Mouse (Mus musculus): ENCODE data around the gene Gm43638. TPM values are rescaled to one million over a fixed set of nuclear protein-coding genes. Genes with fewer than 3 reads are reported as not detected.

Gm43638 gene
- total and polyA plus RNA-seq, 3 experiments: not detected

GRCm38 (mm10) chr5:87499341-87499740, 12.7 kb upstream of the Gm43638 start:
- no peak for TF ChIP-seq GATA2 (IDR thresholded peaks at IDR 0.05; ENCODE audit: borderline replicate concordance, low read depth, low read length)
- TF ChIP-seq TAL1 (conservative IDR thresholded peaks at IDR 0.05; ENCODE audit: low read depth, low read length): no peak
- no peak for TF ChIP-seq CTCF (IDR thresholded peaks at IDR 0.05; ENCODE audit: low read depth, low read length)
- no peak for TF ChIP-seq POLR2AphosphoS5 (IDR thresholded peaks at IDR 0.05; ENCODE audit: insufficient replicate concordance, low read depth, low read length)
- no peak for TF ChIP-seq GATA1 (IDR thresholded peaks at IDR 0.05; ENCODE audit: borderline replicate concordance, low read length)
- Histone ChIP-seq H3K4me3 (ENCODE audit: low read depth, low read length) (no peak overlapping the region), H3K27me3 (ENCODE audit: insufficient read depth, low read length) (no peaks in the 10 kb centered on the region), H3K36me3 (replicated peaks) (no peaks in the 10 kb centered on the region), H3K4me1 (ENCODE audit: insufficient read depth, low read depth, low read length) (no peaks in the 10 kb centered on the region), H3K9me3 (replicated peaks) (no peaks in the 10 kb centered on the region)
- ATAC-seq (ENCODE audit: extremely low read depth, insufficient number of reproducible peaks, low FRiP score, poor library complexity, severe bottlenecking): no peak
- no peak for DNase-seq (ENCODE audit: low spot score)

DNA sequence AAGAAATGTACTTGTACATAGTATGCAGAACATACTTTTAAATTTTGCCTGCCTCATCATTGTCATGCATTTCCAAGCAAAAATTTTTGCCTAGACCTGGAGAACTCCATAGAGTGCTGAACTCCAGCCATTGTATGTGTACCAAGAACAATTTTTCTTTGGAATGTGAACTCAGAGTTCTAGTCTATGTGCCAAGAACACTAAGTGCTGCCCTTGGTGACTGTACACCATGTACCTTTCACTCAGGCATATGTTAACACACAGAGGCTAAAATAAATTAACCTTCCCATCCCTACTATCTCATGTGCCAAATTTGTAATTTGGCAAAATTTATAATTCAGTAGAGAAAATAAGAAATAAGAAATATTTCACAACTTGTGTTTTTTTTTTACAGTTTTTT, 12.3 kb upstream of the Gm43638 start:
- H3K9me3 ChIP-seq (replicated peaks): no peaks in the 10 kb centered on the region
- H3K27me3 ChIP-seq (ENCODE audit: insufficient read depth, low read length): no peaks in the 10 kb centered on the region
- TF ChIP-seq TAL1 (conservative IDR thresholded peaks at IDR 0.05; ENCODE audit: low read depth, low read length) (no peak), GATA1 (IDR thresholded peaks at IDR 0.05; ENCODE audit: borderline replicate concordance, low read length) (no peak), CTCF (IDR thresholded peaks at IDR 0.05; ENCODE audit: low read depth, low read length) (no peak), POLR2AphosphoS5 (IDR thresholded peaks at IDR 0.05; ENCODE audit: insufficient replicate concordance, low read depth, low read length) (no peak), GATA2 (IDR thresholded peaks at IDR 0.05; ENCODE audit: borderline replicate concordance, low read depth, low read length) (no peak)
- no peaks in the 10 kb centered on the region for H3K4me1 ChIP-seq (ENCODE audit: insufficient read depth, low read depth, low read length)
- no peak overlapping the region for H3K4me3 ChIP-seq (ENCODE audit: low read depth, low read length)
- no peak for ATAC-seq (ENCODE audit: extremely low read depth, insufficient number of reproducible peaks, low FRiP score, poor library complexity, severe bottlenecking)
- no peaks in the 10 kb centered on the region for H3K36me3 ChIP-seq (replicated peaks)
- no peak for DNase-seq (ENCODE audit: low spot score)

DNA sequence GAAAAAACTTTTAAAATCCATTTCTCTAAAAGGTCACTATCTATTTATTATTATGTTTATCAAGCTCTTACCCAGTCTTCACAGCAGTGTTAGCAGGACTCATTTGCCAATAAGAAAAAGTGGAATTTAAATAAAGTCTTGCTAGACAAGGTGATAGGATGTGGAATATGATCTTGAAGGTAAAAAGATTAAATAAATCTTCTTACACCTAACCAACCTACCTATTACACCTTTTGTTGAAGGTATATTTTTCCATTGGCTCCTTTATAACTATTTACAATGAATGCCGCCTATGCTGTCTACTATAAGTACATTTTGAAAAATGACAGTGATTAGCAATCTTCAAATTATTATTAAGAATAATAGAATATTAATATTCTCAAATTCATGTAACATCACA, 4.2 kb upstream of the Gm43638 start, which contains the start of gene Ugt2a1:
Gene Ugt2a1 (minus strand): TSS at position 101 of the 400 bp plus-strand sequence.
- DNase-seq (ENCODE audit: low spot score) (no peak), ATAC-seq (ENCODE audit: extremely low read depth, insufficient number of reproducible peaks, low FRiP score, poor library complexity, severe bottlenecking) (no peak)
- Histone ChIP-seq H3K27me3 (ENCODE audit: insufficient read depth, low read length) (no peaks in the 10 kb centered on the region), H3K36me3 (replicated peaks) (no peaks in the 10 kb centered on the region), H3K4me1 (ENCODE audit: insufficient read depth, low read depth, low read length) (no peaks in the 10 kb centered on the region), H3K4me3 (ENCODE audit: low read depth, low read length) (no peak within 1 kb of the TSS), H3K9me3 (replicated peaks) (0 out of 2 replicates have a peak, but pooled peaks cover 2% of the 10 kb centered on the region)
- TF ChIP-seq GATA2 (IDR thresholded peaks at IDR 0.05; ENCODE audit: borderline replicate concordance, low read depth, low read length): no peak
- no peak for TF ChIP-seq GATA1 (IDR thresholded peaks at IDR 0.05; ENCODE audit: borderline replicate concordance, low read length)
- TF ChIP-seq TAL1 (conservative IDR thresholded peaks at IDR 0.05; ENCODE audit: low read depth, low read length): no peak
- no peak for TF ChIP-seq CTCF (IDR thresholded peaks at IDR 0.05; ENCODE audit: low read depth, low read length)
- no peak for TF ChIP-seq POLR2AphosphoS5 (IDR thresholded peaks at IDR 0.05; ENCODE audit: insufficient replicate concordance, low read depth, low read length)

DNA sequence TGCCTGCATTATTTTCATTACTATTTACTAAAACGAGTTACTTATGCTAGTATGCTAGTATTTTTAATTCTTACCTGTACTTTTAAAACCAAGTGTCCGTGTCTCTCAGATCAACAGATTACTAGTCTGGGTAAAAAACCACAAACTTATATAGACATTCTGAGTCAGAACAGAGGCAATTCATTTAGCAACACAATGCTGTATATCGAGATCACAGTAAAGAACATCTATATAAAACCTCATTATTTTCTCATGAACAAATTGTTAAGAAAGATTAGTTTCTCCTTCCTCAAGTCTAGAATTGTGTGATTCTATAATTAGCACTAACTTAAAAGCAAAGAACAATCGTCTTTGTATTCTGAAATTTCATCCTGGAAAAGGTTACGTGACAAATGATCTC, 4.4 kb downstream of the Gm43638 start, which contains the start of gene Ugt2a2:
Gene Ugt2a2 (minus strand): TSS at position 101 of the 400 bp plus-strand sequence.
- H3K4me3 ChIP-seq (ENCODE audit: low read depth, low read length): no peak within 1 kb of the TSS
- no peaks in the 10 kb centered on the region for H3K4me1 ChIP-seq (ENCODE audit: insufficient read depth, low read depth, low read length)
- DNase-seq (ENCODE audit: low spot score): no peak
- no peak for TF ChIP-seq GATA1 (IDR thresholded peaks at IDR 0.05; ENCODE audit: borderline replicate concordance, low read length)
- no peak for TF ChIP-seq CTCF (IDR thresholded peaks at IDR 0.05; ENCODE audit: low read depth, low read length)
- no peak for TF ChIP-seq GATA2 (IDR thresholded peaks at IDR 0.05; ENCODE audit: borderline replicate concordance, low read depth, low read length)
- no peaks in the 10 kb centered on the region for H3K36me3 ChIP-seq (replicated peaks)
- ATAC-seq (ENCODE audit: extremely low read depth, insufficient number of reproducible peaks, low FRiP score, poor library complexity, severe bottlenecking): no peak
- no peaks in the 10 kb centered on the region for H3K27me3 ChIP-seq (ENCODE audit: insufficient read depth, low read length)
- no peaks in the 10 kb centered on the region; the same call in 1 of the 2 replicates for H3K9me3 ChIP-seq (replicated peaks)

GRCm38 (mm10) chr5:87458810-87459209, 27.8 kb downstream of the Gm43638 start:
- H3K9me3 ChIP-seq (replicated peaks): no peaks in the 10 kb centered on the region
- no peaks in the 10 kb centered on the region for H3K27me3 ChIP-seq (ENCODE audit: insufficient read depth, low read length)
- no peak for ATAC-seq (ENCODE audit: extremely low read depth, insufficient number of reproducible peaks, low FRiP score, poor library complexity, severe bottlenecking)
- no peak for DNase-seq (ENCODE audit: low spot score)
- no peaks in the 10 kb centered on the region for H3K4me1 ChIP-seq (ENCODE audit: insufficient read depth, low read depth, low read length)
- no peak overlapping the region for H3K4me3 ChIP-seq (ENCODE audit: low read depth, low read length)
- H3K36me3 ChIP-seq (replicated peaks): no peaks in the 10 kb centered on the region
- TF ChIP-seq GATA1 (IDR thresholded peaks at IDR 0.05; ENCODE audit: borderline replicate concordance, low read length): no peak

DNA sequence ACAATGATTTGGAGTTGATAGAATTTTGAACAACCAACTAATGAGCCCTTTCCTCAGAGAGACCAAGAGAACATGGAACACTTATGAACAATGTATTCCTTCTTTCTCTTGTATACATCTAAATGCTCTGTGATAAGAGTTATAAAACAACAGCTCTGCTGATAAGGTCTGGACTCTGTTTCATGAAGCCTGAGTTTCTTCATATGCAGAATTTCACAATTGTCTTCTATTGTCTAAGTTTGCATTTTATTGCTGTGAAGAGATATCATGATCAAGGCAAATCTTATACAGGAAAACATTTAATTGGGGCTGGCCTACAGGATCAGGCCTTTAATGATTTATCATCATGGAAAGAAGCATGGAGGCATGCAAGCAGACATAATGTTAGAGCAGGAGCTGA, 28.9 kb downstream of the Gm43638 start:
- DNase-seq (ENCODE audit: low spot score): no peak
- Histone ChIP-seq H3K36me3 (replicated peaks) (no peaks in the 10 kb centered on the region), H3K4me1 (ENCODE audit: insufficient read depth, low read depth, low read length) (no peaks in the 10 kb centered on the region), H3K27me3 (ENCODE audit: insufficient read depth, low read length) (no peaks in the 10 kb centered on the region), H3K4me3 (ENCODE audit: low read depth, low read length) (no peak overlapping the region), H3K9me3 (replicated peaks) (no peaks in the 10 kb centered on the region)
- ATAC-seq (ENCODE audit: extremely low read depth, insufficient number of reproducible peaks, low FRiP score, poor library complexity, severe bottlenecking): no peak
- TF ChIP-seq GATA1 (IDR thresholded peaks at IDR 0.05; ENCODE audit: borderline replicate concordance, low read length): no peak

DNA sequence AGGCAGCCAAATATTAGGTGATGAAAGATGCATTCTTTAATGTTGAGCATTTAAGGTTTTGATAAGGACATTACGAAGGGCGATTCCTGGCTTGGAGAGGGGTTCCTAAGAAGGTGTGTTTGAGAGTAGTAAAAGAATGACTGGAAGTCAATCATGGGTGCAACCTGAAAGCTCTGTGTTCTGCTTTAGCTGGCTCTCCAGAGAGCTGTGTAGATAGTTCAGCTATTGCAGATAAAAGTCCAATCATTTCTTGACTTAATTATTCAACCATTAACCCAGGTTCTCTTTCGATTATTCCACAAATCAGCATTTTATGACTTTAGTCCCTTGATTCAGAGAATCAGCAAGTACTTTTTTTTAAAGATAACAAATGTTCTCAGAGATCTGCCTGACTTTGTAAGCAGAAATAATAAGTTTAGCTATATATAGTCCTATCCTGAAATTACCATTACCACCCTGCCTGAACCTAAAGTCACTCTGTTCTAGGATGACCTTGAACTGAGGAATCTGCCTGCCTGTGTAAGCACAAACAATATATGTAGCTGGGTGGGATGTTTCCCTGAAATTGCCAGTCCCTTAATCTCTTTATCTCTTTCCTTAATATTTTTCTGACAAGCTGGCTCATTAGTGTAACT, 30.3 kb downstream of the Gm43638 start:
- Histone ChIP-seq H3K4me1 (ENCODE audit: insufficient read depth, low read depth, low read length) (no peaks in the 10 kb centered on the region), H3K4me3 (ENCODE audit: low read depth, low read length) (no peak overlapping the region), H3K27me3 (ENCODE audit: insufficient read depth, low read length) (no peaks in the 10 kb centered on the region), H3K36me3 (replicated peaks) (no peaks in the 10 kb centered on the region), H3K9me3 (replicated peaks) (no peaks in the 10 kb centered on the region)
- DNase-seq (ENCODE audit: low spot score) (no peak), ATAC-seq (ENCODE audit: extremely low read depth, insufficient number of reproducible peaks, low FRiP score, poor library complexity, severe bottlenecking) (no peak)
- TF ChIP-seq GATA2 (IDR thresholded peaks at IDR 0.05; ENCODE audit: borderline replicate concordance, low read depth, low read length): no peak
